Mouse (Mus musculus): ENCODE data around the gene Sipa1l2.

The Sipa1l2 gene

GRCm38 (mm10) chr8:125513935-125514334 lies 55.7 kb downstream of the Sipa1l2 start:
- no peak for DNase-seq (ENCODE audit: low spot score in 2 of 2)

- DNase-seq (ENCODE audit: low spot score in 2 of 2): no peak
Measured at GRCm38 (mm10) chr8:125513242-125513866, 56.3 kb downstream of the Sipa1l2 start.

- no peak for DNase-seq (ENCODE audit: low spot score in 2 of 2)
Measured at GRCm38 (mm10) chr8:125512561-125512960, 57.0 kb downstream of the Sipa1l2 start.

GRCm38 (mm10) chr8:125510861-125511668 lies 58.5 kb downstream of the Sipa1l2 start:
- DNase-seq (ENCODE audit: low spot score in 2 of 2): no peak

- DNase-seq (ENCODE audit: low spot score in 2 of 2): no peak
Measured at GRCm38 (mm10) chr8:125509776-125510175, 59.8 kb downstream of the Sipa1l2 start.

- DNase-seq (ENCODE audit: low spot score in 2 of 2): no peak
Measured at GRCm38 (mm10) chr8:125509175-125509574, 60.4 kb downstream of the Sipa1l2 start.

- DNase-seq (ENCODE audit: low spot score in 2 of 2): no peak
Measured at GRCm38 (mm10) chr8:125507291-125507690, 62.3 kb downstream of the Sipa1l2 start.

- no peak for DNase-seq (ENCODE audit: low spot score in 2 of 2)
Measured at GRCm38 (mm10) chr8:125504605-125505257, 64.9 kb downstream of the Sipa1l2 start.

GRCm38 (mm10) chr8:125503808-125504207 lies 65.8 kb downstream of the Sipa1l2 start:
- DNase-seq (ENCODE audit: low spot score in 2 of 2): no peak

GRCm38 (mm10) chr8:125502828-125503227 lies 66.8 kb downstream of the Sipa1l2 start:
- DNase-seq (ENCODE audit: low spot score in 2 of 2): peak; percentile 41 to 46

- DNase-seq (ENCODE audit: low spot score in 2 of 2): no peak
Measured at GRCm38 (mm10) chr8:125500005-125500404, 69.6 kb downstream of the Sipa1l2 start.

- no peak for DNase-seq (ENCODE audit: low spot score in 2 of 2)
Measured at GRCm38 (mm10) chr8:125498508-125498907, 71.1 kb downstream of the Sipa1l2 start.

- no peak for DNase-seq (ENCODE audit: low spot score in 2 of 2)
Measured at GRCm38 (mm10) chr8:125495545-125495944, 74.1 kb downstream of the Sipa1l2 start.

- DNase-seq (ENCODE audit: low spot score in 2 of 2): no peak
Measured at GRCm38 (mm10) chr8:125493254-125493815, 76.3 kb downstream of the Sipa1l2 start.

- no peak for DNase-seq (ENCODE audit: low spot score in 2 of 2)
Measured at GRCm38 (mm10) chr8:125492416-125492815, 77.2 kb downstream of the Sipa1l2 start.

GRCm38 (mm10) chr8:125488747-125489146 lies 80.9 kb downstream of the Sipa1l2 start:
- no peak for DNase-seq (ENCODE audit: low spot score in 2 of 2)

- no peak for DNase-seq (ENCODE audit: low spot score in 2 of 2)
Measured at GRCm38 (mm10) chr8:125485715-125486114, 83.9 kb downstream of the Sipa1l2 start.

- DNase-seq (ENCODE audit: low spot score in 2 of 2): no peak
Measured at GRCm38 (mm10) chr8:125484530-125485196, 84.9 kb downstream of the Sipa1l2 start.

- no peak for DNase-seq (ENCODE audit: low spot score in 2 of 2)
Measured at GRCm38 (mm10) chr8:125482491-125483096, 87.0 kb downstream of the Sipa1l2 start.

- peak; percentile 23 to 25 for DNase-seq (ENCODE audit: low spot score in 2 of 2)
Measured at GRCm38 (mm10) chr8:125474876-125475275, 94.7 kb downstream of the Sipa1l2 start.

GRCm38 (mm10) chr8:125471374-125471773 lies 98.2 kb downstream of the Sipa1l2 start:
- DNase-seq (ENCODE audit: low spot score in 2 of 2): no peak
